Mouse (Mus musculus) lung, embryonic 16.5 days (tissue): ENCODE measurements around the gene Twist2. TPM values are rescaled to one million over a fixed set of nuclear protein-coding genes. Genes with fewer than 3 reads are reported as not detected.

ENCODE experiments used
- ATAC-seq: fragments of 200-750 bp; cut with Nextera tagmentation; 2 replicates; pipeline ENCODE4 v1.8.0; 2017; ENCODE audit warnings: low read depth, mild to moderate bottlenecking, moderate library complexity
- H3K27ac ChIP-seq: fragments of 300-500 bp; sonication (generic); 2 replicates; pipeline ENCODE4 v1.5.1; 2014; ENCODE audit warnings: mild to moderate bottlenecking, control low read depth, low read length
- H3K27me3 ChIP-seq: fragments of 300-500 bp; sonication (generic); 2 replicates; pipeline ENCODE4 v1.6.1; 2014; ENCODE audit warnings: low read depth, low read length, mixed read lengths; ENCODE audit not compliant: control insufficient read depth, insufficient read depth
- H3K36me3 ChIP-seq: fragments of 300-500 bp; sonication (generic); 2 replicates; pipeline ENCODE4 v1.6.1; 2014; ENCODE audit warnings: low read length; ENCODE audit not compliant: control insufficient read depth, insufficient read depth
- H3K4me1 ChIP-seq: fragments of 300-500 bp; sonication (generic); replicated peaks from 2 replicates; pipeline ENCODE4 v1.6.1; 2014; ENCODE audit warnings: low read length, mixed read lengths; ENCODE audit not compliant: control insufficient read depth, insufficient read depth
- H3K4me2 ChIP-seq: fragments of 300-500 bp; sonication (generic); 2 replicates; pipeline ENCODE4 v1.6.1; 2014; ENCODE audit warnings: low read depth, low read length, control low read depth
- H3K4me3 ChIP-seq: fragments of 300-500 bp; sonication (generic); 2 replicates; pipeline ENCODE4 v1.5.1; 2014; ENCODE audit warnings: mild to moderate bottlenecking, low read length, control low read depth
- H3K9ac ChIP-seq: fragments of 300-500 bp; sonication (generic); 2 replicates; pipeline ENCODE4 v1.6.1; 2014; ENCODE audit warnings: low read length, control low read depth
- H3K9me3 ChIP-seq: fragments of 300-500 bp; sonication (generic); 2 replicates; pipeline ENCODE4 v1.6.1; 2016; ENCODE audit warnings: low read length; ENCODE audit not compliant: control insufficient read depth
- WGBS: fragments of 180-500 bp; shearing (Covaris S2); extraction: QIAGEN DNeasy Blood & Tissue Kit; methylation state at CpG from one replicate; pipeline ENCODE4 v1.1.7; 2014; 5-methylcytosine and 5-hydroxymethylcytosine counted together
- polyA plus RNA-seq: library from polyadenylated mRNA; unstranded; fragments of >200 nt; fragmentation: Nextera tagmentation; extraction: Ambion mirVana; gene quantifications from 2 replicates; pipeline ENCODE4 v1.2.1, GENCODE M21; 2015

The Twist2 gene
- polyA plus RNA-seq, 1 experiment from 2014 or later, result 7.2 TPM

DNA sequence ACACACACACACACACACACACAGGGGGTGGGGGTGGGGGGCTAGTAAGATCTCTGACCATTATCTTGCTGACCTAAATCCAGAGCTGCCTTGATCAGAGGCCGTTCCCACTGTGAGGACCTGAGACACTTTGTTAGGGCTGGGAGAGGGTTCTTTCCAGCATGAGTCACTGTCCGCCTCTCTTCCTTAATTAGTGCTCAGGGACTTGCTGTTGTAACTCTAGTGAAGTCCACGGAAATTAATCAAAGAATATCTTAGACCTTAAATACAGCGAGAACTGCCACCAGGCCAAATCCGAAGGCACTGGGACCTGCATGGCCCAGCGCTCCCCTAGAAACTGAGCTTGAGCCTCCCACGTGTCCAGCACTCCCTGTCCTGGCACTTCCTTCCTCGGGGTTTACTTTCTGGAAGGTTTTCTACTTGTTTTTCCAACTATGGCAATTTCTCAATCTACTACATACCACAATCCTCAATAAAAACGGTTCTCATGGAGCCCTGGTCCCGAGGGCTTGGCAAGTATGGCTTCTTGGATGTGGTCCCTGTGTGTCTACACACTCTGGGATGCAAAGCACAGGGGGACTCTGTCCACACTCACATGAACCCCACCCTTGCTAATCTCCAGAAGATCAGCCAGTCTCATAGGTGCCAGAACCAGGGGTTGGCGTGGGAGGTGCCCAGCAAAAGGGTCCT lies 57.0 kb downstream of the Twist2 start:
- Histone ChIP-seq H3K9me3 (no peaks in the 10 kb centered on the region), H3K27ac (no peak overlapping the region), H3K4me1 (no peaks in the 10 kb centered on the region), H3K4me2 (no peak overlapping the region), H3K36me3 (no peaks in the 10 kb centered on the region), H3K9ac (no peak overlapping the region), H3K4me3 (no peak overlapping the region), H3K27me3 (no peaks in the 10 kb centered on the region)
- WGBS, result 76% methylated on average over 11 of the region's 11 CpGs
- ATAC-seq, result no peak

DNA sequence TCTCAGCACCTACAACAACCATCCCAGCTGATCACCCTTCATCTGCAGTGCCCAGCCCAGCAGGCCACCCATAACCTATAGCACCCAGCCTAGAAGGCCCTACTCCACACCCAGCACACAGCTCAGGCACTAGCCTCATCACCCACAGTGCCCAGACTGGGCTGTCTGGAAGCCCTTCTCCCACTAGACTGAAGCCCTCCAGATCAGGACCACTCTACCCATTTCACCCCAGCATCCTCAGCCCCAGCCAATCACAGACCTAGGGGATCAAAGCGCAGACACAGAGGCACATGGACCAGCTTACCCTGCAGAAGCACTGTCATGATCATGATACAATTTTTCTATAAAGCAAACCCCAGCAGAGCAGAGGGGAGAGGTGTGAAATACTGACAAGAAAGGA lies 57.6 kb downstream of the Twist2 start:
- no peaks in the 10 kb centered on the region for H3K36me3 ChIP-seq
- H3K4me3 ChIP-seq, result no peak overlapping the region
- ATAC-seq, result no peak
- H3K27ac ChIP-seq, result no peak overlapping the region
- no peaks in the 10 kb centered on the region for H3K9me3 ChIP-seq
- no peaks in the 10 kb centered on the region for H3K4me1 ChIP-seq
- H3K27me3 ChIP-seq, result no peaks in the 10 kb centered on the region
- H3K4me2 ChIP-seq, result no peak overlapping the region
- 93% methylated on average over 1 of the region's 1 CpGs for WGBS
- H3K9ac ChIP-seq, result no peak overlapping the region

DNA sequence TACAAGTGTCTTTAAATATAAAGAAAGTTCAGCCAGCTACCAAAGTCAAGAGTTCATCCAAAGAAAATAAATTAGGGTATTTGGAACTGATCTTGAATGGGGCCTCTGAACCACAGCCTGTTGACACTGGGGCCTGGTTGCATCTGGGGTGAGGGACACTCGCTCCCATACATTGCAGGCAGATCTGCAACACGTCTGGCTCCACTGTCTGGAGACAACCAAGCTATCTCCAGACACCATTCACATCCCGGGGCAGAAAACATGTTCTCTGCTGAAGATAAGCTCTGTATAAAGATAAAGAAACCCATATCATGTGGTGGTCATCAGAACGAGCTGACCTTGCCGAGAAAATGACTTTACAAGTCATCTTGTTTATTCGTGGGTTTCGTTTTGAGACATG lies 60.2 kb downstream of the Twist2 start:
- H3K4me2 ChIP-seq, result no peak overlapping the region
- no peak overlapping the region for H3K27ac ChIP-seq
- 39% methylated on average over 7 of the region's 7 CpGs for WGBS

DNA sequence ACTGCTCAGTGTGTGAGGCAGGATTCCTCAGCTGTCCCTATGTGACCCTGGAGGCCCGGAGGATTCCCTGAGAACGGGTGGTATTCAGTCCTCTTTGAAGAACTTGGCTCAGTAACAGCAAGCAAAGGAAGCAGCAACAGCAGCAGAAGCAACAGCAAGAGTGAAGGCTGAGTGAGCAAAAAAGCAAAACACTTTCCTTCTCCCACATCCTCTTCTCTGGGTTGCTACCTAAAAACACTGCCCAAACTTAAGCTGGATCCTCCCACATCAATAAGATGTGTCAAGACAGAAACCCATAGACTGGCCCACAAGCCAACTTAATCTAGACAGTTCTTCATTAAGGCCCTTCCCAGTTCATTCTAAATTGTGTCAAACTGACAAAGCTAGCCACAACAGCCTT lies 64.7 kb downstream of the Twist2 start:
- H3K4me1 ChIP-seq, result peaks cover 7% of the 10 kb centered on the region
- H3K9me3 ChIP-seq, result no peaks in the 10 kb centered on the region
- H3K4me3 ChIP-seq, result no peak overlapping the region
- H3K27ac ChIP-seq, result no peak overlapping the region
- no peak for ATAC-seq
- H3K27me3 ChIP-seq, result no peaks in the 10 kb centered on the region
- H3K9ac ChIP-seq, result no peak overlapping the region
- H3K36me3 ChIP-seq, result no peaks in the 10 kb centered on the region
- no peak overlapping the region for H3K4me2 ChIP-seq
- 44% methylated on average over 2 of the region's 2 CpGs for WGBS

More for the DNA sequence above, 60.2 kb downstream of the Twist2 start:
- Histone ChIP-seq H3K36me3 (no peaks in the 10 kb centered on the region), H3K4me3 (no peak overlapping the region), H3K9me3 (no peaks in the 10 kb centered on the region), H3K4me1 (no peaks in the 10 kb centered on the region), H3K9ac (no peak overlapping the region), H3K27me3 (no peaks in the 10 kb centered on the region)
- ATAC-seq, result no peak

DNA sequence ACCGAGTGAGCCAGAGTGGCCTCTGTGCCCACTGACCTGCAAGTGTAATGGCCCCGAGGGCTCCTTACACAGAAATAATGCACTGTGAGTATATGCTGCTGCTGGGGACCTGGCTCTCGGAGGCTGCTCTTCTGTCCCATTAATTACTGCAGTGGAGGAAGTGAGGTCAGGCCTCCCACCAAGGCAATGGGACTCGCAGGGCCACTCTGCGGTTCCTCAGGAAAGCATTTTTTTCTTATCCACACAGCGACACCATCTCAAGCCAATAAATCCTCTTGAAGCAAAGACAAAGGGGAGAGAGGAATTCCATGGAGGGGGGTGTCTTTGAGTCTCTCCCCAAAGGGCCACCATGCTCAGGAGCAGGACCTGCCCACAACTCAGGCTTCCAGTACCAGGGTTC lies 69.8 kb downstream of the Twist2 start:
- no peaks in the 10 kb centered on the region for H3K36me3 ChIP-seq
- no peaks in the 10 kb centered on the region for H3K9me3 ChIP-seq
- WGBS, result 23% methylated on average over 6 of the region's 6 CpGs
- H3K4me1 ChIP-seq, result peaks cover 13% of the 10 kb centered on the region
- ATAC-seq, result no peak
- H3K27me3 ChIP-seq, result no peaks in the 10 kb centered on the region
- H3K4me2 ChIP-seq, result no peak overlapping the region
- no peak overlapping the region for H3K9ac ChIP-seq
- H3K4me3 ChIP-seq, result no peak overlapping the region
- no peak overlapping the region for H3K27ac ChIP-seq

DNA sequence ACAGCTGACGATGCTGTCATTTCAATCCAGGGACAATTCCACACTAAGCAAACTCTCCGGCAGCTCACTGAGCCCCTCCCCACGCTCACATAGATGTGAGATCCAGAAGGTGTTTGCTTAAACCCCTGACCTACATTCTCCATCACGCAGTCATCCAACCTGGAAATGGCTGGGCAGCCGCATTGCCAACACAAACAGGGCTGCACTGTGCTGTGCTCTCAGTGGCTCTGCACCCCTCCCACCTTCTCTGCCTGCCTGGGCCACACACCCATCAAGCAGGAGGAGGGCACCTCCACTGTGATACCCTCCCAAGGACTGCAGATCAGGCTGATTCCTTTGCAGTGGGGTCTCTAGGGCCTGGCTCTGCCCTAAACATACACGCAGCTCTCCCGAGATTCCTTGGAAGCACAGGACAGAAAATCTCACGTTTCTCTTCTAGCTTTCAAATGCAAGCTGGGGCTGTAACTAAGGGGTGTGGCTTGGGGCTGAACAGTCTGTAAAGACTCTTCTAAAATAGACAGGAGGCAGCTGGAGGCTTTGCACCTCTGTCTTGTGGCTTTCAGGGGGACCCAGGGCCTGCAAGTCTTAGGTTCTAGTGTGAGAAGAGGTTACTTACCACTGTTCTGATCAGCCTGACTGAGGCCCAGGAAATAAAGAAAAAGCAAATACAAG lies 71.3 kb downstream of the Twist2 start:
- Histone ChIP-seq H3K36me3 (no peaks in the 10 kb centered on the region), H3K4me1 (peaks cover 13% of the 10 kb centered on the region), H3K4me2 (no peak overlapping the region), H3K27me3 (no peaks in the 10 kb centered on the region), H3K9ac (0 out of 2 replicates have a peak overlapping the region, but pooled peaks have one; percentile 29), H3K4me3 (no peak overlapping the region), H3K9me3 (no peaks in the 10 kb centered on the region), H3K27ac (peak overlapping the region; percentile 58; the same call in 1 of the 2 replicates)
- 25% methylated on average over 8 of the region's 8 CpGs for WGBS
- ATAC-seq, result peak; percentile 78

DNA sequence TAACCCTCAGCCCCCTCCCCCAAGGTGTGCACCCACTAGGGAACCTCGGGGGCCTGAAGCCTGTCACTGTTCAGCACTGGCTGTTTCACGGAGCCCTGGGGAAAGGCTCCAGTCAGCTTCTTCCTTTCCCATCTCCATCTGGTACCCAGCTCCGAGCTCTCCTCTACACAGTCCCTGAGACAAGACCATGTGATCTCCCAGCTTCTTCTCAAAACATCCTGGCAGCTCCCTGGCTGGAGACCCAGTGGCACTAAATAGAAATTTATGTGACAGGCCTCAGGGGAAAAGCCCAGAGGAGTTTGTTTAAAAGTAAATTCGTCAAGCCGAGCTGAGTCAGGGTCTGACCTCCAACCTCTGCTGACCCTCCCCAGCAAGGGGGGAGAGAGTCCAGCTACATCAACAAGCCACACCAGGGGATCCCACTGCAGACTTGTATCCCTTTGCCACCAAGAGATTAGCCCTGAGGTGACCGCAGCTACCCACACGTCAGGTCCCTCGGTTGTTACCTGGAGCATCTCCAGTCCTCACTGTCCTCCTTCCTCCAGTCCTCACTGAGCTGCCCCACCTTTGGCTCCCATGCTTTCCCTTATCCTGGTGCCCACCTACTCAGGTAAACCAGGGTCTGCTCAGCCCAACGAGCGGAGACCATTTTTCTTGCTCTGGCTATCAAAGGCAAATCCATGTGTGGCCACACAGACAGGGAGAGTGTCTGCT lies 72.5 kb downstream of the Twist2 start:
- H3K4me2 ChIP-seq, result no peak overlapping the region
- H3K36me3 ChIP-seq, result no peaks in the 10 kb centered on the region
- no peaks in the 10 kb centered on the region for H3K9me3 ChIP-seq
- no peak for ATAC-seq
- H3K27me3 ChIP-seq, result no peaks in the 10 kb centered on the region
- no peak overlapping the region for H3K27ac ChIP-seq
- no peak overlapping the region for H3K9ac ChIP-seq
- H3K4me1 ChIP-seq, result peaks cover 18% of the 10 kb centered on the region
- no peak overlapping the region for H3K4me3 ChIP-seq
- WGBS, result 51% methylated on average over 10 of the region's 10 CpGs

DNA sequence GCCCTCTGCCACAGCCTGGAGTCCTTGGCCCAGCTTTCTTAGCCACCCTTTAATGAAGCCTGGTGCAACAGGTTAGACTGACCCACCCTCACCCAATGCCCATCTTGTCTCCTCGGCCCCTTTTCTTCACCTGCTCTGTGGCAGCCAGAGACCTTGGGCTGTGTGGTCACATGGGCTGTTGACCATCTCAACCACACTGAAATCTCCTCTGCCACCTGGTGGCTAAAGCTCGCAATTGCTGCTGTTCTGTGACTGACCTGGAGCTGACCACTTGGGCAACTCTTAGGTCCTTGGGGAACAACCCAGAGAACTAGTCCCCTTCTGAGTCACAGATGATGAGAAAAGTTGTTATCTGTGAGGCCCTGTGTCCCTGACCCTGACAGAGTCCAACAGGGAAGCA lies 73.4 kb downstream of the Twist2 start:
- no peaks in the 10 kb centered on the region for H3K27me3 ChIP-seq
- no peak overlapping the region for H3K4me3 ChIP-seq
- H3K9ac ChIP-seq, result no peak overlapping the region
- WGBS, result 8% methylated on average over 2 of the region's 2 CpGs
- ATAC-seq, result peak; percentile 31; the same call in 1 of the 2 replicates
- H3K36me3 ChIP-seq, result no peaks in the 10 kb centered on the region
- peaks cover 19% of the 10 kb centered on the region for H3K4me1 ChIP-seq
- no peaks in the 10 kb centered on the region for H3K9me3 ChIP-seq
- H3K27ac ChIP-seq, result no peak overlapping the region
- no peak overlapping the region for H3K4me2 ChIP-seq

DNA sequence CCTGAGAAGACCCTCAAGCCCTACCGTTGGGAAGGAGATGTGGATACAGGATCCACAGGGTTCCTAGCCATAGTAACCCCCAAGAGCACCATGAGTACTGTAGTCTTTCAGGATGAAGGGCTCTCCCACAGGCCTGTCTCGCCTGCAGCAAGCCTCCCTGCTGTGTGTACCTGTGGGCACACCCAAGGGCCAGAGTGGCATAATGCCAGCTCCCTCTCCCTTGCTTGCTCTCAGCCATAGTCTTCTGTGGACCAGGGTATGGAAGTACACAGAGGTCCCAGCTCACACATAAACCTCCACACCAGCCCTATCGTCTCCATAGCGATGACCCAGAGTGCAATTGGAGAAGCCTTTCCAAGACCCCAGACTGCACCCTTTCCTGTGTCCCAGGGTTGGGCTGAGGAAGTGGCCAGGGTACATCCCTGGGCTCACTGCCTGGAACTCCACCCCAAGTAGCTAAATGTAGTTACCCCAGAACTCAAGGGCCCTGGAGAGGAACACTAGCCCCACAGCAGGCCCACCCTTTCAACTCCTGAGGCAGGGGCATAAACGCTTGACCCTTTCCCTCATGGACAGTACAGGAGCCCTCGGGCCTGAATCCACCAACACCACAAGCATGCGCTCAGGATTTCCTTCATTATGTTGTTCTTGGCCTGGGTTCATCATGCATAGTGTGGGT lies 73.9 kb downstream of the Twist2 start:
- H3K9ac ChIP-seq, result no peak overlapping the region
- H3K4me1 ChIP-seq, result peaks cover 19% of the 10 kb centered on the region
- 69% methylated on average over 7 of the region's 7 CpGs for WGBS

More for the DNA sequence above, 73.9 kb downstream of the Twist2 start:
- Histone ChIP-seq H3K27ac (no peak overlapping the region), H3K27me3 (no peaks in the 10 kb centered on the region), H3K4me3 (no peak overlapping the region), H3K4me2 (no peak overlapping the region), H3K9me3 (no peaks in the 10 kb centered on the region), H3K36me3 (no peaks in the 10 kb centered on the region)
- ATAC-seq, result peak; percentile 51
